Mouse (Mus musculus): ENCODE measurements around the gene Calm2. TPM values are rescaled to one million over a fixed set of nuclear protein-coding genes. Genes with fewer than 3 reads are reported as not detected.

Gene Calm2
- total and polyA plus RNA-seq, 3 experiments = 126 to 321 (median 208) TPM

DNA sequence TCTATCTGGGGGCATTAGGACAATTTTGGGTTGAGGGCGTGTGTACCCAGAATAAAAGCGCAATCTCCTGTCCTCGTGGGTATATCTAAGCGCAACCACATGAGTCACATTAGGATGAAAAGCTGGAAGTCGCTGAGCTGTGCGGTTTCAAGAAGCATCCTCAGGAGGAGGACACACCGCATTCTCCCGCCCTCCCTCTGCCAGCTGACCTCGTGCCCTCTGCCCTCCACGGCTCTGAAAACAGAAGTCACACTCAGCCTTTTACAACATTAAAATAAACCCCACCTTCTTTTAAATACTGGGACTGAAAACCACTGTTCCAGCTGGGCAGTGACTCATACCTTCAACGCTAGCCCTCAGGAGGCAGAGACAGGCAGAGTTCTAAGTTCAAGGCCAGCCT is 49.6 kb downstream of the Calm2 start (continued):
- no peak for TF ChIP-seq TAL1 (IDR thresholded peaks at IDR 0.05; ENCODE audit: low read length)

DNA sequence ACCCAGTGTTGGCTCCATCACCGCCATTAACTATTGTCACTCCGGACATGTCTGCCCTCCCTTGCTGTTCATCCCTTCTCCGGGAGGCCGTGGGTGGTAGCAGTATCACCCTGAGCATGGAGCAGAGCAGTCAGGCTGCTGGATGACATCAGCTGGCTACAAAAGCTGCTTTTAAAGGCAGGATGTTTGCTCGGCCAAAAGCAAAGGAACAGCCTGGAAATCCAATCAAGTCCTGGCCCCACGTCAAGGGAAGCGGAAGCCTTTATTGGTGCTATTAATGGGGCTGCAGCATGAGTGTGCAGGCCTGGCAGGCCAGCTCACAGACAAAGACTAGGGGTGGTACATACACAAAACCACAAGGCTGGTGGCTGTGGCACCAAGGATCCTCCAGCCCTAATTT is 55.5 kb downstream of the Calm2 start:
- H3K4me1 ChIP-seq (ENCODE audit: control insufficient read depth in 1 of 2, insufficient read depth in 2 of 2, low read length in 2 of 2) = peaks cover 9 to 21% of the 10 kb centered on the region in 2 experiments
- H3K27ac ChIP-seq (ENCODE audit: control insufficient read depth, low read depth, low read length) = no peak overlapping the region
- no peak overlapping the region for H3K9ac ChIP-seq (ENCODE audit: control insufficient read depth, low read depth, low read length, poor library complexity, severe bottlenecking)
- no peaks in the 10 kb centered on the region for H3K9me3 ChIP-seq (replicated peaks; ENCODE audit: insufficient read depth, low read length)
- H3K4me3 ChIP-seq (ENCODE audit: control insufficient read depth in 1 of 2, insufficient read depth in 1 of 2, low read depth in 2 of 2, low read length in 2 of 2) = no peak overlapping the region
- no peak for DNase-seq (ENCODE audit: low read depth, low spot score)
- no peaks in the 10 kb centered on the region for H3K27me3 ChIP-seq (ENCODE audit: control insufficient read depth in 1 of 2, insufficient read depth in 2 of 2, low read length in 2 of 2)
- TF ChIP-seq MAFK (IDR thresholded peaks at IDR 0.05; ENCODE audit: borderline replicate concordance, low read depth, low read length) (no peak), E2F4 (IDR thresholded peaks at IDR 0.05; ENCODE audit: borderline replicate concordance, low read depth, low read length) (no peak)
- no peaks in the 10 kb centered on the region for H3K79me2 ChIP-seq (ENCODE audit: control insufficient read depth, insufficient read depth, low read length, poor library complexity)
- H3K36me3 ChIP-seq (ENCODE audit: control insufficient read depth in 1 of 2, insufficient read depth in 2 of 2, low read length in 2 of 2) = peaks cover 0 to 8% of the 10 kb centered on the region in 2 experiments; a peak in 2 of 4 replicates

DNA sequence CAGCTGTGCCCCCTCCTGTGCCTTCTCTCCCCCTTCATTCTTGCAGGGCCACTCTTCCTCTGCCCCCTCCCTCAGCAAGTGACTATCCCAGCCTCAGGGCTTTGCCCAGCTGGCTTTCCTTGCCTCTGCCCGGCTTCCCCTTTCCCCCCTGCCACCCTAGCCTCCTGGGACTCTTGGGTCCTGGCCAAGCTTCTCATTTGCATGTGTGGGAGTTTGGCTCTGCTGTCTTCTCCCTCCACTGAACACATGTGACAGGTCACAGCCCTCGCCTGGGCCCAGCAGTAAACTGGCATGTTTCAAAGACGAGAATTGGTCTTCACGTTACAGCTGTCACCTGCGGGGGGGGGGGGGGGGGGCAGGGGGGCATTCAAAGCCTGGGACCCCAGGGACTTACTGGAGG is 59.7 kb downstream of the Calm2 start:
- Histone ChIP-seq H3K27ac (ENCODE audit: control insufficient read depth, low read depth, low read length) (no peak overlapping the region), H3K4me1 (ENCODE audit: control insufficient read depth in 1 of 2, insufficient read depth in 2 of 2, low read length in 2 of 2) (peaks cover 7 to 12% of the 10 kb centered on the region in 2 experiments; a peak in 3 of 4 replicates), H3K27me3 (ENCODE audit: control insufficient read depth in 1 of 2, insufficient read depth in 2 of 2, low read length in 2 of 2) (no peaks in the 10 kb centered on the region), H3K9ac (ENCODE audit: control insufficient read depth, low read depth, low read length, poor library complexity, severe bottlenecking) (no peak overlapping the region), H3K79me2 (ENCODE audit: control insufficient read depth, insufficient read depth, low read length, poor library complexity) (no peaks in the 10 kb centered on the region), H3K36me3 (ENCODE audit: control insufficient read depth in 1 of 2, insufficient read depth in 2 of 2, low read length in 2 of 2) (peaks cover 0 to 6% of the 10 kb centered on the region in 2 experiments; a peak in 2 of 4 replicates), H3K4me3 (ENCODE audit: control insufficient read depth in 1 of 2, insufficient read depth in 1 of 2, low read depth in 2 of 2, low read length in 2 of 2) (no peak overlapping the region), H3K9me3 (replicated peaks; ENCODE audit: insufficient read depth, low read length) (no peaks in the 10 kb centered on the region)
- DNase-seq (ENCODE audit: low read depth, low spot score) = peak; percentile 58
- TF ChIP-seq KAT2A (conservative IDR thresholded peaks at IDR 0.05; ENCODE audit: low read depth, low read length) = no peak
- TF ChIP-seq MYC (IDR thresholded peaks at IDR 0.05; ENCODE audit: low read depth, low read length) = no peak
- TF ChIP-seq POLR2A (IDR thresholded peaks at IDR 0.05; ENCODE audit: control insufficient read depth in 1 of 2, insufficient read depth in 1 of 2, low read depth in 1 of 2, low read length in 2 of 2, poor library complexity in 1 of 2) = no peak
- TF ChIP-seq USF2 (IDR thresholded peaks at IDR 0.05; ENCODE audit: borderline replicate concordance in 1 of 2, insufficient read depth in 1 of 2, low read depth in 1 of 2, low read length in 2 of 2) = no peak
- peak; percentile 52 for TF ChIP-seq MXI1 (IDR thresholded peaks at IDR 0.05; ENCODE audit: low read depth, low read length)
- TF ChIP-seq SMC3 (IDR thresholded peaks at IDR 0.05; ENCODE audit: low read depth, low read length) = peak; percentile 7; the same call in 1 of the 2 replicates
- TF ChIP-seq NELFE (IDR thresholded peaks at IDR 0.05; ENCODE audit: low read depth, low read length) = no peak
- no peak for TF ChIP-seq MEF2A (IDR thresholded peaks at IDR 0.05; ENCODE audit: extremely low read depth, insufficient replicate concordance, low read depth, low read length, poor library complexity, severe bottlenecking)
- no peak for TF ChIP-seq BHLHE40 (IDR thresholded peaks at IDR 0.05; ENCODE audit: borderline replicate concordance, low read depth, low read length)
- no peak for TF ChIP-seq HCFC1 (IDR thresholded peaks at IDR 0.05; ENCODE audit: low read depth, low read length)
- peak; percentile 80 for TF ChIP-seq MAX (IDR thresholded peaks at IDR 0.05; ENCODE audit: low read length)
- no peak for TF ChIP-seq ZC3H11A (IDR thresholded peaks at IDR 0.05; ENCODE audit: low read depth, low read length)
- TF ChIP-seq ELF1 (IDR thresholded peaks at IDR 0.05; ENCODE audit: low read depth, low read length) = no peak
- TF ChIP-seq MYB (IDR thresholded peaks at IDR 0.05; ENCODE audit: low read depth, low read length) = no peak
- peak; percentile 39; the same call in 1 of the 2 replicates for TF ChIP-seq ETS1 (IDR thresholded peaks at IDR 0.05; ENCODE audit: low read depth, low read length)
- no peak for TF ChIP-seq MAZ (IDR thresholded peaks at IDR 0.05; ENCODE audit: low read depth, low read length)
- TF ChIP-seq EP300 (IDR thresholded peaks at IDR 0.05; ENCODE audit: low read depth in 1 of 2, low read length in 2 of 2) = peak; percentile 14 to 19; a peak in 1 of 4 replicates
- no peak for TF ChIP-seq NRF1 (IDR thresholded peaks at IDR 0.05; ENCODE audit: insufficient read depth, low read depth, low read length, poor library complexity, severe bottlenecking)
- peak; percentile 51 for TF ChIP-seq USF1 (IDR thresholded peaks at IDR 0.05; ENCODE audit: low read depth, low read length)
- TF ChIP-seq CHD1 (IDR thresholded peaks at IDR 0.05; ENCODE audit: low read depth, low read length) = no peak
- TF ChIP-seq TBP (IDR thresholded peaks at IDR 0.05; ENCODE audit: low read depth, low read length) = no peak

Data from MEL (cell line).